Mouse (Mus musculus) gastrocnemius, postnatal 4 days (tissue): ENCODE measurements around the gene Slc35b1. TPM values are rescaled to one million over a fixed set of nuclear protein-coding genes. Genes with fewer than 3 reads are reported as not detected.

Experiments used
- DNase-seq, 2 experiments: peaks; one replicate each; pipeline ENCODE4 v3.0.0; 2021 to 2022; ENCODE audit warnings: low spot score in 2 of 2, mixed read lengths in 2 of 2
- total RNA-seq, 2 experiments: library from RNA; stranded (reverse); gene quantifications; 2 replicates each; pipeline ENCODE4 v1.2.3; 2021

Gene Slc35b1
- total RNA-seq, 2 experiments from 2014 or later: 47.4 to 49.3 TPM

DNA sequence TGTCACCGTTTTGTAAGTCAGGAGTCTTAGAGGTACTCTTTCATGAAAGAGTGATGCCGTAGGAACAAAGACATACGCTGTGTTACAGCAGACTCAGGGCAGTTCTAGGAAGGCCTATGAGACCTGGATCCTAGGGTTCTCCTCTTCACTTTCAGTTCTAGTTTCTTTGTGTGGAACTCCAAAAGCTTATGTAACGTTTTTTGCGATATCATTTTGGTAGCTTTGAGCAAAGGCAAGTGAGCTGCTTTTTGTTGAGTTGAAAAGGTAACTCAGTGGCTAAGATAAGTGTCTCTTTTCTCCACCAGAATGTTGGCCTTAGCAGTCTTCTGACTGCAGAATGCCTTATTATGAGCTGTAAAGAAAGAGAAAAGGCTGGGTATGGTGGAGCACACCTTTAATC, 32.8 kb downstream of the Slc35b1 start:
- DNase-seq: no peak

DNA sequence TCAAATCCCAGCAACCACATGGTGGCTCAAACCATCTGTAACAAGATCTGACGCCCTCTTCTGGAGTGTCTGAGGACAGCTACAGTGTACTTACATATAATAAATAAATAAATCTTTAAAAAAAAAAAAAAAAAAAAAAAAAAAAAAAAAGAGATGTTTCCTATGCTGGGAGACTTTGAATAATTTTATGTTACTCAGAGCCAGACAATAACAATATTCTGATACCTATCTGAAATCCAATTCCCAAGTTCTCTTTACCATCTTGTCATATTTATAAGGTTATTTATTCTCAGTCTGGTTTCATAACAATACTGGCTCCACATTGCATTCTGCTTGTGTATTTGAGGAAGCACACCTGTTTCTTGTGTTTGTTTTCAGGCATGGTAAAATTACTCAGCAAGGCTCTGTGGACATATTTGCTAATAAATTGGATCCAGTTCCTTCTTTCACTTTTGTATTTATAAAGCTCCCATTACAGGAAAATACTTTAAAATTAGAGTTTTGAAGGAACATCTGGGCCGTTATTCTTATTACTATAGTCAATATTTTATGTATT, 36.5 kb downstream of the Slc35b1 start:
- DNase-seq: no peak

DNA sequence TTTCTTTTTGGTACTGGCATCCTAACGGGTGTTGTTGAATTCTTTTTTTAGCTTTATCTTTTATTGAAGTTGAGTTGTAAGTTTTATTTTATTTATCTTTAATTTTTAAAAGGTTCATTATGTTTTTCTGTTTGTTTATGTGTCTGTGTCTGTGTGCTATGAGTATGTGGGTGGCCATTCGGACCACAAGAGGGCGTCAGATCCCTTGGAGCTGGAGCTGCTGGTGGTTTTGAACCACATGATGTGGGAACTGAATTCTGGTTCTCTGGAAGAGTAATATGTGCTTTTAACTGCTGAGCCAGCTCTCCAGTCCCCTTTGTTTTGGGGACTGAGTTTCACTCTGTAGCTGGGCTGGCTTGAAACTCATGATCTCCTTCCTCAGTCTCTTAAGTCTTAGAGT, 39.0 kb downstream of the Slc35b1 start:
- no peak for DNase-seq

DNA sequence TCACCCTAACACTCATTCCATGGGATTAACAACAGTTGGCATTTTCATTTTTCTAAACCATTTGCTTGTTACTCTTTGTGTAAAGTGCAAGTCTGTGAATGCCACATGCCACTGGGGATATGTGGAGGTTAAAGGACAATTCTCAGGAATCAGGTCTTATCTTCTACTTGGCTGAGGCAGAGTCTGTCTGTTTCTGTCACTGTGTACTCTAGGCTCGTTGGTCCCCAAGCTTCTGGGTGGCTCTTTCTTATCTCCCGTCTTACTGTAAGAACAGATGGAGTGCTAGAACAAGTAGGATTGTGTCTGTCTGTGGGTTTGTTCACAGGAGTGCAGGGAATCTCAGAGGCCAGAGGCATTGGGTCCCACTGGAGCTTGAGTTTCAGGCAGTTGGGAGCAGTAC, 46.9 kb downstream of the Slc35b1 start:
- DNase-seq: no peak

DNA sequence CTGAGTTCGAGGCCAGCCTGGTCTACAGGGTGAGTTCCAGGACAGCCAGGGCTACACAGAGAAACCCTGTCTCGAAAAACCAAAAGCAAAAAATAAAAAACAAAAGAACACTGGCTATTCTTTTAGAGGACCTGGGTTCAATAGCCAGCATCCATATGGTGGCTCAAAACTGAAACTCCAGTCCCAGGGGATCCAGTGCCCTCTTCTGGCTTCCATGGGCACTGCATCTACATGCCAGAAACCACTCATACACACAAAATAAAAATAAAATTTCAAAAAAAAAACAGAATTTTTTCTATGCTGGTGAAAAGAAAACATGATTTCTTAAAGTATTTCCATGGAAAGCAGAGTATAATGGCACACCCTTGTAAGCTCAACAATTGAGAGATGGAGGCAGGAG, 47.7 kb downstream of the Slc35b1 start:
- no peak for DNase-seq

Other genes starting within 250 kb of the Slc35b1 start
- gene Dlx4, start 238.4 kb upstream of the Slc35b1 start, total RNA-seq: not detected
- gene Tac4, start 123.2 kb upstream of the Slc35b1 start, total RNA-seq: not detected
- 10 to 100 TPM; 44.2 to 44.4 TPM for gene Kat7, start 74.4 kb upstream of the Slc35b1 start, total RNA-seq
- 10 to 100 TPM; 21.1 to 24.9 TPM for gene Fam117a, start 47.7 kb upstream of the Slc35b1 start, total RNA-seq
- 100 to 1,000 TPM; 191 to 194 TPM for gene Spop, start 29.4 kb downstream of the Slc35b1 start, total RNA-seq
- 1 to 10 TPM; 1.3 to 1.8 TPM for gene Nxph3, start 129.9 kb downstream of the Slc35b1 start, total RNA-seq
- gene Ngfr, start 203.0 kb downstream of the Slc35b1 start, total RNA-seq: 10 to 100 TPM; 24.2 to 25.0 TPM